Mouse (Mus musculus) CD4-positive, CD25-positive, alpha-beta regulatory T cell, adult 2 months (primary cell): ENCODE data around the gene Ifi202b.
"Not testable (repeated sequence)": the region's sequence is repeated elsewhere in the genome, so short reads cannot be mapped to it uniquely, and the experiment has no call there.

Experiments
- DNase-seq: peaks from one replicate; pipeline ENCODE4 v3.0.0-alpha.2; 2012; ENCODE audit warnings: low read depth, low spot score

Gene Ifi202b

DNA sequence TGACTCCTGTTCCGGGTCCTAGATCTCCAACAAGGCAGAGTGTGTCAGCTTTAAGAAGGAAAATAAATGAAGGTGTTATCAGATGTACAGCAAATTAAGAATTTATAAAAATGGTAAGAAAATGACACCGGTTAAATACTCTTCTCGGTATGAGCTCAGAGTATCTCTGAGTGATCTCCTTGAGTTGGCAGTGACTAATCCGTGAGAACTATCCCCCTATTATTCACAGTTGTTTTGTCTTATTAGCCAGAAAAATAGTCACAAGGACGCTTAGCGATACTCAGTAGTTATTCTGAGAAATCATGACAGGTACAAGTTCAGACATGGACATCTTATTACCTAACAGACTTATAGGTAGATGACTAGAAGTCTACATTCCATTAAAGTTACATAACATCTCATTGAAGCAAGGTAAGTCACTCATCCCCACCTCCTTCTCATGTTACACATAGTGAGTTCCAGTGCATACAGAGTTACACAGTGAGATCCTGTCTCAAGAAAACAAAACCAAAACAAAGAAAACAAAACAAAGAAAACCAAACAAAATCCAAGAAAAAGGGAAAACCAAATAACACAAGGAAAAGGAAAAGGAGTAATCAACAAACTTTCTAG, at the start of gene Ifi202b:
TSS of gene Ifi202b (minus strand) at position 51 of the 612 bp plus-strand sequence.
- DNase-seq, result not testable (repeated sequence)

DNA sequence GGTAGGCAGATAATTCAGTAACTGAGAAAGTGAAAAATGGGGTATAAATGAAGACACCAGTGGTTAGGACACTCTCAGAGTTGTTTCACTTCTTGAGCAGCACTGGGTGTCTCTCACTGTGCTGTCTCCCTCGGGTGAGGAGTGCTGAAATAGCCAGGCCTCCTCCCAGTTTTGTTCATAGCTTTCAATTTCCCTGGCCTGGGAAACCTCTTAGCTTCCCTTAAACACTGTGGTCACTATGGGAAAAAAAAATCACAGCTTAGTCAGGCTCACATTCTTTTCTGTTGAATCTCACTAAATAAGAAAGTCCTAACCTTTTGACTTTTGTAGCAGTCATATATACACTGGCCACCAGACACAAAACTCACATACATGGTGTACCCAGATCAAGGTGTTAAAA, 49.2 kb upstream of the Ifi202b start, which contains the start of gene Ifi205:
TSS of gene Ifi205 (minus strand) at position 113 of the 400 bp plus-strand sequence.
- DNase-seq, result no peak

DNA sequence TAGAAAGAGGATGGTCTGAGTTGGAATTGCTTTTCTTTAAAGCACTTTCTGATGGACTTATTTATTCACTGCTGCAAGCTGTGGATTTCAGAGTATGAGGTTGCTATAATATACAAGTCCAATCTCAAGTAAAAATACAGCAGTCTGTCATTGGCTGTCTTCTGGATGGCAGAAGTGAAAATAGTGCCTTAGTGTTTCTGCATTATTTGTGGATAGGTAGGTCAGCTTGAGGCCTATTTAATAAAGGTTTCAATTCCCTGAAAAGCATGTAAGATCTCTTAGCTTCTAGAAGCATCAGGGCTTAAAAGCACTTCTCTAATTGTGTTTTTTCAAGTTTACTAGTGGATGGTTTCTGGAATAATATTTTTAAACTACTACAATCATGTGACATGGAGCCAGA, 24.5 kb upstream of the Ifi202b start:
- DNase-seq, result not testable (repeated sequence)

DNA sequence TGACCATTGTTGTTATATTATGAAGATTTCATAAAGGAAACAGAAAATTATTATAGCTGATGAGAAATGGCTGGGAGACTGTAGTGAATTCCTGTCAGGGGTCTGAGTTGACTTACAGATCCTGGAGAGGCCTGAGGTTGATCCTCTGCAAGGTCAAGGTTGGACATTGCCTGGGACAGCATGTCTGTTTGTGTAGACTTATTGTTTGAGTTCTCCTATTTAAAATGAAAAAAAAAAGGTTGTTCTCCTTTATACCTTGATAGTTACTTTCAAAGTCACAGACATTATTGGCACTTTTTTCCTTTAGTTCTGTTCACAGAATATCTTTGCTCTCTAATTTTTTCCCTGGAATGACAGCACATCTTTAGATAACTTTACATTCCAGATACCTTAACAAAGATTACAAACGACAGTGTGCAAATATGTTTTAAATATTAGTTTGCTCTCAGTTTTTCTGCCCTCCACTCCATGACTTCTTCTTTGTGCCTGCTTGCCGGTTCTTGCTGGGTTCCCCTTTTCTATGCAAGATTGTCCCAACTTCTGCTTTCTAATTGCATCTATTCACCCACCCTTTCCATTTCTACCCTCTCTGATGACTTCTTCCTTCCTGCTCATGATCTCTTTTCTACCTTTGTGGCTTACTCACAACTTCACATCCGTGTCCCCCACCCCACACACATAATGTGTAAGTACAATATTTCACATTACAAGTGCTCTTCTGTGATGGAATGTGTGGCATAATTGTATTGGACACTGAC, 22.0 kb upstream of the Ifi202b start:
- not testable (repeated sequence) for DNase-seq

DNA sequence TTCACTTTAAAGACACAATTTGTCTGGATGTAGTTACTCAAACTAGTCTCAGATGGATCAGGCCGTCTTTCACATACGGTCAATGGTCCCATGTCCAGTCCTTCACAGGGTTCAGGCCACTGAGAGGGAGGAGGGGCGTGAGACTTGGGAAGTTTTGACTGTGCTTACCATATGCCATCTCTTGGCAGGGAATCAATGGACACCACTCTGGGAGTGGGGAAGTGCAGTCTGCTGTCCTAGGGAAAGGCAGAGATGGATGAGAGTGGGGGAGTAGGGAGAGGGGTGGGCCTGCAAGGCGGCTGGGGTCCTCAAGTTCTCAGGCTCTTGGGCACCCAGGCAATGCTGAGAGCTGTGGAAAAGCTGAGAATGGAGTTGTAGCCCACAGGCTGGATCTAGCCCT, 12.5 kb upstream of the Ifi202b start:
- no peak for DNase-seq

DNA sequence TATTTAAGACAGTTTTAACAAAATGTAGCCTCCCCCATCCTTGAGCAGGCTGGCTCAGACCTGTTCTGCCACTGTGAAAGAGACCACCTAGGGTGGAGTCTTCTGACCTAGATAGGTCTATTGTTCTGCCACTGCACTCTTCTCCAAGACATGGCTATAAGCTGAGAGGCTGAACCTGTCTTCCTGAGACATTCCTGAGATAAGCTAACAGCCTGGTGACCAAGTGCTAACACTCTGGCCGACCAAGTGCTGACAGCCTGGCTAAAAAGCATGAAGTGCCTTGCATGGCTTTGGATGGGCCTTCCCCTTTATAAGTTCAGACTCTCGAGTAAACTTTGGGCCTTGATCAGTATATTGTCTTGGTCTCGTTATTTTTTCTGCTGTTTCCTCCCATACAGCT, 1.5 kb downstream of the Ifi202b start:
- DNase-seq, result not testable (repeated sequence)

DNA sequence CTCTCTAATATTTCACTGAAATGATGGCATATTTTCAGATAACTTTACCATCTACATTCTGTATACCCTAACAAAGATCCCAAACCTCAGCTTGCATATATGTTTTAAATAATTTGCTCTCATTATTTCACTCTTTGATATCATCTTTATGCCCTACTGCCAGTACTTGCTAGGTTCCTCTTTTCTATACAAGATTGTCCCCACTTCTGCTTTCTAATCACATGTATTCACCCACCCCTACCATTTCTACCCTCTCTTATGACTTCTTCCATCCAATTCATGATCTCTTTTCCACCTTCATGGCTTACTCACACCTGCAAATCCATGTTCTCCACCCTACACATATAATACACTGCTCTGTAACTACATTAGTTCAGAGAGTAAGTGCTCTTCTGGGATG, 4.9 kb downstream of the Ifi202b start:
- DNase-seq, result no peak

DNA sequence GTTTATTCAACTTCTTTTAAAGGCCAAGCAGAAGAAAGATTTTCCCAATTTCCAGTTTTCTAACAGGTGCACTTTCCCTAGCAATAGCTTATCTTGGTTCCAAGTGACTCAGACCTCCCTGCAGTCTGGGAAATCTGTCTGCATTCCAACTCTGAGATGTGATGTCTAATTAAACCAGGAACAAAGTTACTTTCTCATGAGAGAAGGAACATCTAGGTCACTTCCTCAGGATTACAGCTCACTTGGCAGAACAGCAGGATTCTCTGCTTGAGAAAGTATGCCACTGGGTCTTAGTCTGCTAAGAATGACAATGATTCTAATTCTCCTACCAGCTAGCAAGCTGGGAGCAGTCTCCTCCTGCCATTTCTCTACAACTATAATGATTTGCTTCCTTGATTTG, 9.4 kb downstream of the Ifi202b start:
- no peak for DNase-seq

DNA sequence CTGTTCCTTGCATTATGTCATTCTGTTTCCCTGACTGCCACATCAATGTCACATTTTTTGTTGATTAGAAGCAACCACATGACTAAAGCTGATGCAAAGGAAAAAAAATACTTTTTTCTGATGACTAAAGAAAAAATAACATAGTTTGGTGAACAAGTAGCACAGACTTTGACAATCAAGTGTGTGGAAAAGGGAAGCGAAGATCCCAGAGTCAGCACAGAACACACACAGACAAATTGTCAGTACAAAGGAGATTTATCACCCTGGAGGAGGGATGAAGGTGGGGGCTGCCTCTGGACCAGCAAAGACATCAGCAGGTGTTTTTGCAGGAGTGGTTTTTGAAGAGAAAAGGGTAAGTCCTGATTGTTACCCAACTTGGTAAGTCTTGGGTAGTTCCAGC, 21.1 kb downstream of the Ifi202b start:
- DNase-seq, result not testable (repeated sequence)

DNA sequence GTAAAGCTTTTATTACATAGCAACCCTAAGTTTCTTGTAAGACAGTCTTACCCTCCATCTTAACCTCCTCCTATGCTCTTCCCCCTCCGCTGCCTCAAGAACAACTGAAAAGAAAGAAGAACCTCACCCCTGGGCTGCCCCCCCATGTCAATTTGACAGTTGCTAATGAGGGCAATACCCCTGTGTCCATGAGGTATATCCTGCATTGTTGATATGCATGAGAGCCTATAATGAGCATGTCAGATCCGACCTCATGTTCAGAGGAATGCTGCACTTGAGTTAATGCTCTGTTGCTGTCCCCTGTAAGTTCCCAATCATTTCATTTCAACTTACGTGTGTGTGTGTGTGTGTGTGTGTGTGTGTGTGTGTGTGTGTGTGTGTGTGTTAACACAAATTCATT, 22.5 kb downstream of the Ifi202b start:
- not testable (repeated sequence) for DNase-seq

DNA sequence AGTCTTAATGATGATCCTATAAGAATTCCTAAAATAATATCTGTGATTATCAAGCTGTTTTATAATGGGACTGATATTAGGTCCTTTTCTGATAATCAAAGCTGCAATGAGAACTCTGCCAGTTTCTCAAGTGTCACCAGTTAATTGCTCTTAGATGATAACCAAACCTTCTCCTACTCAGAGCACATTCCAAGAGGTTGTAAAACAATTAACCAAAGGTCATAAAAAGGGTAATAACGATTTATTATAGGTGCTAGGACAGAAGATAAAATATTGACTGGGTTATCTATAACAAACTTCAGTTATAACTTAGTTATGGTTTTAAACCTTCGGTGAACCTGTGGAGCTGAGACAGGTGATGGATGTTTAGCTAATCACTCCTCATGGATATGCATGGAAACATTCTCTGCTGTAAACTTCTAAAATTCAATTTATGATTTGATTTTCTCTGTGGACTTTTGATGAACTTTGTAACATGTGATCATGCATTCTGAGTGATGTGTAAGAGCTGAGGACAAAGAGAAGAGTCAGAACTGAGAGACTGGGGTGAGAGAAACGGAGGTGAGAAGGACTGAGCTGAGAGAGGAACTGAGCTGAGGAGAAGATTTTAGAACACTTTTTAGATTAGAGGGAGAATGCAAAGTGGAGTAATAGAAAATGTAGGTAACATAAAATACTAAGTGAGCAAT, 26.6 kb downstream of the Ifi202b start:
- not testable (repeated sequence) for DNase-seq

DNA sequence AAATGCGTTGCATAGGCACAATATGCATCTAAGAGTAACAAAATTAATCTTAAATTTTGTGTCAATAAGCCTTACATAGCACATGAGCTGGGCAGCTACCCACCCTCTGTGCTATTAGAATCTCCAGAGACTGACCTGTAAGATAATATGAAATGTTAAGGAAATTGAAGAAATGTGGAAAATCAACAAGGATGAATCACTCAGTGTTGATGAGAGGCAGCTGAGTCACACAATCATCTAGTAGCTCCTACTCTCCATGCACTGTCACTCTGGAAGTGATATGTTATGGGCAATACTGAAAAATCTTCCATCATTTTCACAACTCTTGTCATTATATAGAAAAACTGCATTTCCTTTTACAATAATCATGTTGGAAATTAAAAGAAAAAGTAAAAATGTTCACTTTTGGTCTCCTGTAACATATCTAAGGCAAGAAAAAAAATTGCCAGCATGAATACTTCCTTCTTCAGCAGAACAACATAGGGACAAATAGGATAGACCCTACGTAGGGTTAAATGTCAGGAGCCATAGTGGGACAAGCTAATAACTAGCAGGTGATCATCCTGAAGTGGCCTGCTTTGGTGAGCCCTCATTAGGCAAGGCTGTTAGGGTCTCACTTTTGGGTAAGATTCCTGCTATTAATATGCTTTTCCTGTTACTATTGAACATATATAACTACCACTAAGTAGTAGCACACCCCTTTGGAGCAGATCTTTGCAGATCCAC, 27.3 kb downstream of the Ifi202b start:
- no peak for DNase-seq

DNA sequence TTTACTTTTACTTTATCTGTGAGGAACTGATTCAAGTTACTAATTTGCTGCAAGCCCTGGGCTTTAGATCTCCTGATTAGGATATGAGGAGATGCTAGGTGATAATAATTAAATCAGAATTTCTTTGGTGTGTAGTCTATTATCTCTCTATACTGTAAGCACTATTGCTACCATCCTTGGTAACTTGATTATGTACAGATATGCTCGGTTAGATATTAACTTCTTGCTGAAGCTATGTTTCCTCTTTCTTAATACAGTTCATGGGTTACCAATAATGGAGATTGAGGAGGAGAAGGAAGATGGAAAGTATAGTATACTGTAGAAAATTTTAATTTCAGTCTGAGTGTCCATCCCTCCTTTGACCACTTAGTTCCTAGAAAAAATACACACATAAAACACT, 29.0 kb downstream of the Ifi202b start:
- no peak for DNase-seq

DNA sequence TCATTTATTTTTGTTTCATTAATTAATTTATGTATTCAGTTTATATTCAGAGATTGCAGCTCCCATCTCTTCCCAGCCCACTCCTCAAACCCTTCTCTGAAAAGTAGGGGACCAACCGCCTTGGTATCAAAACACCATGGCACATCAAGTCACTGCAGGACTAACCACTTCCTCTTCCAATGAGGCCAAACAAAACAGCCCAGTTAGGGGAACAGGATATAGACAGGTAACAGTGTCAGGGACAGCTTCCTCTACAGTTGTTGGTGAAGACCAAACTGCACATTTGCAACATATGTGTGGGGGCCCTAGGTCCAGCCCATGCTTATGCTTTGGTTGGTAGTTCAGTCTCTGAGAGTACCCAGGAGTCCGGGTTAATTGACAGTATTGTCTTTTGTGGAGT, 33.5 kb downstream of the Ifi202b start:
- DNase-seq, result peak; percentile 38

DNA sequence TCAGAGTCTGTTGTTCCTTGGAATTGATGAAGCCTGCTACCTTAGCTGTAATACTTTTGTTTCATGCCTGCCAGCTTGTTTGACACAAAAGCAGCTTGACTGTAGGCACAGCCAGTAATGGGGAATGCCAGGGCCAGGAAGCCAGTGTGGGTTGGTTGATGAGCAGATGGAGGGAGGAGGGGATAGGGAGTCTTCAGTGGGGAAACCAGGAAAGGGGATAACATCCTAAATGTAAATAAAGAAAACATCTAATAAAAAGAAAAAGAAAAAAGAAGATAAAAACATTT, 39.8 kb downstream of the Ifi202b start:
- peak; percentile 32 for DNase-seq

DNA sequence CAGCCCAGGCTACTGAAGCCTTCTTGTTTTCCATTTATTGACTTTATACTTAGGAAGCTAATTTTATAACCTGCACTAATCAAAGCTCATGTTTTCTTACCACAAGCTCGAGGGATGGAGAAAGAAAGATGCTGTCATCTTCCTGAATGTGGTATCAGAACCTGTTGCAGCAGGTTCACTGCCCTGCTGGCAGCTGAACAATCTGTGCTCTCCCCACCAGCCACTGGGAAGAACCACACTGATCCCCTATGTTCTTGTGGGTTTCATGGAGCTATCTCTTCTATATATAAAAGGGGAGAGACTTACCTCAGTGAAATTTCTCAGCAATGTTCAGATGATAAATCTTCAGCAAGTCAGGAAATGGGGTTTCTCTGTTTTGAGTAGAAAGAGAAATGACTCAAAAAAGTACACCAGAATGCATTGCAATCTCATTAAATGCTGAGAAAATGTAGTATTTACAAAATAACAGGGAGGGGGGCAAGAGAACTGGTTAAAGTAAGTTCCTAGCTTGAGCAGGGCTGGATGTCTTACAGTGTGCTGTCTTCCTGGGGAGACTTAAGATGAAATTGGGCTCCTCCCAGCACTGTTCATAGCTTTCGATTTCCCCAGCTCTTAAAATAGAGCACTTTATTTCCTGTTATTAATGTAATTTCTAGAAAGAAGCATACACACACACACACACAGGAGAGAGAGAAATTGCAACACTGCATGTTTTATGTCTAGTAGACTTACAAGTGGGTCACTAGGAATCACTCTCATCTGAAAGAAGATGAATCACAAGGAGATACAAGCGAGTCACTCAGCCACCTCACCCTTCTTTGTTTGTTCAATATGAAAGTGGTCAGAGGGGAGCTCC, 40.4 kb downstream of the Ifi202b start, which contains the start of the genes Mndal and Ifi203:
TSS of gene Mndal (minus strand) at position 568 of the 856 bp plus-strand sequence.
TSS of gene Ifi203 (minus strand) at position 749 of the 856 bp plus-strand sequence.
- peak; percentile 32 for DNase-seq

DNA sequence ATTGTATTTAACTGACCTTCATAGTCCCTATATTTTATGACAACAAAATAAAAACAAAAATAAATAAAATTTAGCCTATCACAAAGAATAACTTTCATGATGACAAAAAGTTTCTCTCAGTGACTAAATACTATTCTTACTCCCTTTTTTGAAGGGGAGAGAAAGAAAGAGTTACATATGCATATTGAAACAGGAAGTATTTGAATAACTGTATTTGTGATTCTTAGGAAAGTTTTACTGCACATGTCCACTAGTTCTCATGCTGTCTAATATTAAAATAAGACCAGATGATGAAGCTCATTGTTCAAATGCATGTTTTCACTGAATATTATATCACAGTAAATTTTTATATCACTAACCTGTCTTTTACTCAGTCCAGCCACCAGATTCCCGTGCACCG, 41.0 kb downstream of the Ifi202b start:
- not testable (repeated sequence) for DNase-seq

DNA sequence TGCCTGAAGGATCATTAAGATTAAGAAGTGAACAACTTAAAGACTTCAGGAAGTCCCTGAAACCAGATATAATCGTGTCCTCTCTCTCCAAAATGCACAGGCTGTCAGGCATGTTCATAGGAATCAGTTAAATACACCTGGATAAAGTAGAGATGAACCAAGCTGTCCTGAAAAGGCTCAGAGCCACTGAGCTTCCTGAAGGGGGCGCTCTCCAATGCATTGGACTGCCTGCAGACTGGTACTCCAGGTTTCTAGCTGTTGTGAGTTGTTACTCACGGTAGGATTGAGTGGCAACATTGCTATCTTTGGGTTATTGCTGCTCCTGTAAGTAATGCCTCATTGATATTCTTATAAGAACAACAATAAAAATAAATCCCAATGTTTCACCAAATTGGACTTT, 63.3 kb downstream of the Ifi202b start:
- not testable (repeated sequence) for DNase-seq

DNA sequence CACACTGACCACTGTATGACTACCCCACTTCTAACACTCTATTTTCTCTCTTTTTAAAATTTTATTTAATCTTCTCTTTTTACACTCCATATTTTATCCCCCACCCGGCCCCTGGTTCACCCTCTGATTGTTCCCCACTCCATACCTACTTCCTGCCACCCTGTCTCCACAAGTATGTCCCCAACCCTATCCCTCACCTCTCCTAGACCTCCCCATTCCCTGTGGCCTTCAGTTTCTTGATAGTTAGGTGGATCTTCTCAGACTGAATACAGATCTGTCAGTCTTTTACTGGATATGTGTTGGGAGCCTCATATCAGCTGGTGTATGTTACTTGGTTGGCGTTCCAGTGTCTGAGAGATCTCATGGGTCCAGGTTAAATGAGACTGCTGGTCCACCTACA, 68.0 kb downstream of the Ifi202b start:
- no peak for DNase-seq

DNA sequence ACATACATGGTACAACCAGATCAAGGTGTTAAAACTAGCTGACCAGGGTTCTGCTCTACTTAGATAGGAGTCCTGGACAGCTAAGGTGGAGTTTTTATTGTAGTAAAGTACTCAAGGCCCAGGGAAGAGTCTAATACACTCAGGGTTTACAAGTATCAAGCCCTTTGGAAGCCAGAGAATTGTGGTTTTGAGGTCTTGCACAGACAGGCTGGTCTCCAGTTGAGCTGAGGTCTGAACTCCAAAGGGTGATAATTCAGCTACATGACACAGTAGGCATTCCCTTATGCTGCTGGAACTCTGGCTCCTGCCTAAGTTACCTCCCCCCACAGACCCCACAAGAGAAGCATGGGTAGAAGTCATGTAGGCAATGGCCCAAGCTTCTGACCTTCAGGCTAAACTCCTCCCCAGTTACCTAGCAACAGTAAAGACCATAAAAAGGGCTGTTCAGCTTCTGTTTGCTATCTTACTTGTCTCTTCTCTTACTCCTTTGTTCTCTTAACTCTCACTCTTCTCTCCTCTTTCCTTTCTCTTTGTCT, 69.2 kb downstream of the Ifi202b start:
- not testable (repeated sequence) for DNase-seq
